Mouse (Mus musculus) midbrain, embryonic 16.5 days (tissue): Measurements from ENCODE around the gene Cds1. TPM values are rescaled to one million over a fixed set of nuclear protein-coding genes. Genes with fewer than 3 reads are reported as not detected.
"Not testable (repeated sequence)": the region's sequence is repeated elsewhere in the genome, so short reads cannot be mapped to it uniquely, and the experiment has no call there.

Experiments used
- ATAC-seq: fragments of 200-750 bp; cut with Nextera tagmentation; 2 replicates; pipeline ENCODE4 v1.8.0; 2017; ENCODE audit warnings: moderate TSS enrichment
- H3K27ac ChIP-seq: fragments of 300-500 bp; sonication (generic); 2 replicates; pipeline ENCODE4 v1.5.1; 2014; ENCODE audit warnings: mild to moderate bottlenecking, low read length, mixed read lengths
- H3K27me3 ChIP-seq: fragments of 300-500 bp; sonication (generic); 2 replicates; pipeline ENCODE4 v1.6.1; 2014; ENCODE audit warnings: low read depth, low read length, mixed read lengths; ENCODE audit not compliant: control insufficient read depth, insufficient read depth
- H3K36me3 ChIP-seq: fragments of 300-500 bp; sonication (generic); 2 replicates; pipeline ENCODE4 v1.6.1; 2014; ENCODE audit warnings: mild to moderate bottlenecking, low read length, moderate library complexity, mixed read lengths; ENCODE audit not compliant: control insufficient read depth, insufficient read depth
- H3K4me1 ChIP-seq: fragments of 300-500 bp; sonication (generic); 2 replicates; pipeline ENCODE4 v1.6.1; 2014; ENCODE audit warnings: mild to moderate bottlenecking, low read length, mixed read lengths; ENCODE audit not compliant: control insufficient read depth, insufficient read depth
- H3K4me2 ChIP-seq: fragments of 300-500 bp; sonication (generic); 2 replicates; pipeline ENCODE4 v1.6.1; 2014; ENCODE audit warnings: mild to moderate bottlenecking, low read length, mixed read lengths
- H3K4me3 ChIP-seq: fragments of 300-500 bp; sonication (generic); 2 replicates; pipeline ENCODE4 v1.5.1; 2014; ENCODE audit warnings: low read depth, mild to moderate bottlenecking, low read length, moderate library complexity, mixed read lengths
- H3K9ac ChIP-seq: fragments of 300-500 bp; sonication (generic); 2 replicates; pipeline ENCODE4 v1.6.1; 2014; ENCODE audit warnings: low read depth, low read length, mixed read lengths
- H3K9me3 ChIP-seq: fragments of 300-500 bp; sonication (generic); replicated peaks from 2 replicates; pipeline ENCODE4 v1.6.1; 2014; ENCODE audit warnings: mild to moderate bottlenecking, low read length, mixed read lengths; ENCODE audit not compliant: control insufficient read depth, poor library complexity, severe bottlenecking
- WGBS: fragments of 180-500 bp; shearing (Covaris S2); extraction: QIAGEN DNeasy Blood & Tissue Kit; methylation state at CpG from one replicate; pipeline ENCODE4 v1.1.7; 2014; 5-methylcytosine and 5-hydroxymethylcytosine counted together
- polyA plus RNA-seq: library from polyadenylated mRNA; unstranded; fragments of >200 nt; fragmentation: Nextera tagmentation; extraction: Ambion mirVana; gene quantifications from 2 replicates; pipeline ENCODE4 v1.2.1, GENCODE M21; 2015

Cds1 gene
- polyA plus RNA-seq, 1 experiment from 2014 or later, result 9.2 TPM

DNA sequence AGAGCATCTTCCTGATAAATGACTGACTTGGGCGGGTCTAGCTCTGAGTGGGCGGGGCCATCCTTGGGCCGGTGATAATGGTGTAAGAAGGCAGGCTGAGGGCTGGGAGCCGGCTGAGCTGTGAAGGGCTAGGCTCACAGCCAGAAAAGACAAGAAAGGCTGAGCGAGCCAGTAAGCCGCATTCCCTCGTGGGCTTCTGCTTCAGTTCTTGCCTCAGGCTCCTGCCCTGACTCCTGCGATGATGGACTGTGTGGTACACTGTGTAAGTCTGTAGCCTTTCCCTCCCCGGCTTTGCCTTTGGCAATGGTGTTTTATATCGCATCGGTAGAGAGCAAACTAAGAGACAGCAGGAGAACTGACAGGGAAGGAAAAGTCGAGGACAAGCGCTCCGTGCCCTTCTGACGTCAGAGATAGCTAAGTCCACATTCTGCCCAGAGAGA is 61.6 kb downstream of the Cds1 start:
- no peak overlapping the region for H3K27ac ChIP-seq
- H3K4me3 ChIP-seq, result no peak overlapping the region
- 0 out of 2 replicates have a peak, but pooled peaks cover 2% of the 10 kb centered on the region for H3K36me3 ChIP-seq
- H3K4me1 ChIP-seq, result peaks cover 10% of the 10 kb centered on the region; the same call in 1 of the 2 replicates
- H3K9ac ChIP-seq, result no peak overlapping the region
- H3K27me3 ChIP-seq, result no peaks in the 10 kb centered on the region
- peak; percentile 70 for ATAC-seq
- H3K4me2 ChIP-seq, result peak overlapping the region; percentile 41
- 4% methylated on average over 15 of the region's 15 CpGs for WGBS
- no peaks in the 10 kb centered on the region for H3K9me3 ChIP-seq

DNA sequence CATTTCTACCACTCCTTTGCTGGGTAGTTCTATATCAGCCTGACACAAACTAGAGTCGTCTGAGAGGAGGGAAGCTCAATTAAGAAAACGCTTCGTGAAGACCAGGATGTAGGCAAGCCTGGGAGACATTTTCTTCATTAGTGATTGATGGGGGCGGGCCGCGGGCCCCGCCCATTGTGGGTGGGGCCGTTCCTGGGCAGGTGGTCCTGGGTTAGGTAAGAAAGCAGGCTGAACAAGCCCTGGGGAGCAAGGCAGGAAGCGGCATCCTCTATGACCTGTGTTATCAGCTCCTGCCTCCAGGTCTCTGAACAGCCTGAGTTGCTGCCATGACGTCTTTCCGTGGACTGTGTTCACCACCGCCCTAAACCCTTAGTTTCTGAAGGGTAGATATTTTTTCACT is 62.5 kb downstream of the Cds1 start:
- ATAC-seq, result no peak
- Histone ChIP-seq H3K4me2 (no peak overlapping the region), H3K27me3 (no peaks in the 10 kb centered on the region), H3K36me3 (0 out of 2 replicates have a peak, but pooled peaks cover 2% of the 10 kb centered on the region), H3K27ac (no peak overlapping the region), H3K9ac (no peak overlapping the region), H3K9me3 (no peaks in the 10 kb centered on the region), H3K4me1 (peaks cover 10% of the 10 kb centered on the region; the same call in 1 of the 2 replicates), H3K4me3 (no peak overlapping the region)
- 44% methylated on average over 12 of the region's 12 CpGs for WGBS

DNA sequence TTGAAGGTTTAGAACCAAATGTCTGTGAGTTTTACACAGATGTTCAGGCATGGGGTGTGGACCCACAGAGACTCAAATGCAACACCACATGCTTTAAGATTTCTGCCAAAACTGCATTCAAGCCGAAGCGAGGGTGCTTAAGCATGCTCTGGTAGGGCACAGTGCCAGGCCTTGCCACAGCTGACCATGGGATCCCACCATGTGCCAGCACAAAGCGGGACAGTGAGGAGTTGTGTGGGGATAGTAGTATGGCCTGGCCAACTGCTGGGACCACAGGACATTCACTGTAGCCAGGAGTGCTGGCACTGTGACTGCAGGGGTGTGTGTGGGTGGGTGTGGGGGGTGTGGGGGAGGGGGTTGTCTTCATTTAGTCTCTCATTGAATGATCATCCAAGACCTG is 64.0 kb downstream of the Cds1 start:
- Histone ChIP-seq H3K9ac (no peak overlapping the region), H3K4me3 (no peak overlapping the region), H3K4me1 (peaks cover 10% of the 10 kb centered on the region; the same call in 1 of the 2 replicates), H3K9me3 (no peaks in the 10 kb centered on the region), H3K36me3 (peaks cover 11% of the 10 kb centered on the region), H3K27me3 (no peaks in the 10 kb centered on the region), H3K4me2 (no peak overlapping the region), H3K27ac (no peak overlapping the region)
- WGBS, result 87% methylated on average over 3 of the region's 3 CpGs
- no peak for ATAC-seq

DNA sequence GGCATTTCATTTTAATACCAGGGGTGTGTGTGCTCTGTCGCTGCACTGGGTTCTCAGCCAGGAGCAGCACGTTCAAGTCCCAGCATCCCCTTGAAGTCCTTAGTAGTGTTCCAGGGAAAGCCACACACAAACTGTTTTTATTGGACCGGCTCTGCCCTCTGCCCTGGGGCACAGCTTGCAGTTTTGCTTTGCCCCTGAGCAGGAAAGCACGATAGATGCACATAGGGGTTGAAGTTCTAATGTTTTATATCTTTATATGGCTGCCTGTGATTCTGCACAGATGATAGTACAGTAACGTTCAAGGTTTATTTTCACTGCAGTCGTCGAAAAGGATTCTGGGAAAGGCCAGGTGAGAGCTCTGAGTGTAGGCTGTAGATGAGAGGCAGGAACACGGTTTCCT is 65.2 kb downstream of the Cds1 start:
- Histone ChIP-seq H3K27me3 (no peaks in the 10 kb centered on the region), H3K4me2 (no peak overlapping the region), H3K9ac (no peak overlapping the region), H3K36me3 (peaks cover 13% of the 10 kb centered on the region), H3K4me1 (peaks cover 8% of the 10 kb centered on the region; the same call in 1 of the 2 replicates), H3K27ac (no peak overlapping the region), H3K4me3 (no peak overlapping the region), H3K9me3 (no peaks in the 10 kb centered on the region)
- ATAC-seq, result no peak
- 79% methylated on average over 8 of the region's 8 CpGs for WGBS

DNA sequence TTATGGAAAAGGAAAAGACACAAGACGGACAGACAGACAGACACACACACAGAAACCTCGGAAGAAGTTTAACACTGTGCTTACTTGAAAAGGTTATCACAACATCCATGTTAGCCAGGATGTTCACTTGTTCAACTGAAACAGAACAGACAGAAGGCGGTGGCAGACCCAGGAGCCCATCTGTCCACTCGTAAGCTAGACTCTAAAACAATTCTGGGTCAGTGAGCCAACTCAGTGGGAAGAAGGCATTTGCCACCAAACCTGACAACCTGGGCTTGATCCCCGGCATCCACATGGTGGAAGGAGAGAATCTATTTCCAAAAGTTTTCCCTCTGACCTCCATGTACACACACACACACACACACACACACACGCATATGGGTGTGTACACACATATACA is 67.1 kb downstream of the Cds1 start:
- Histone ChIP-seq H3K36me3 (peaks cover 17% of the 10 kb centered on the region), H3K9me3 (no peaks in the 10 kb centered on the region), H3K4me3 (no peak overlapping the region), H3K4me2 (no peak overlapping the region), H3K27me3 (no peaks in the 10 kb centered on the region), H3K9ac (no peak overlapping the region), H3K27ac (no peak overlapping the region), H3K4me1 (no peaks in the 10 kb centered on the region; the same call in 1 of the 2 replicates)
- ATAC-seq, result no peak
- 93% methylated on average over 6 of the region's 6 CpGs for WGBS

DNA sequence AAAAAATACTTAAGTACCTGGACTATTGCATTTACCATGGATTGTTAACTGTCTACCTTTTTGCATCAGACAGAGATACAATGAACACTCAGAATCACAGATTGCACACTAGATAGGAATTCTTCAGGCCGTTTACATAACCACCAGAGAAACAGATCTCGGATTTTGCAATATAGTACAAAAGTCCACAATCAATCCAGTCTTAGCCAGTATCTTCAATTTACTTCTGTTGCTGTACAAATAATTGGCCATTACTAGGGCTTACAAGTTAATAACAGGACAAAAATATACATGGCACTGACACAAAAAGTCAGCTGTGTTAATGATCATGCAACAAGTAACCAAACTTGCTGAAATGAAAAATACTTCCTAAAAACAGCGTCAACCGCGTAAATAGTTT is 68.1 kb downstream of the Cds1 start:
- WGBS, result 94% methylated on average over 5 of the region's 5 CpGs
- no peaks in the 10 kb centered on the region for H3K9me3 ChIP-seq
- peaks cover 22% of the 10 kb centered on the region for H3K36me3 ChIP-seq
- no peaks in the 10 kb centered on the region for H3K27me3 ChIP-seq
- no peak overlapping the region for H3K27ac ChIP-seq
- H3K4me2 ChIP-seq, result no peak overlapping the region
- H3K9ac ChIP-seq, result no peak overlapping the region
- no peak overlapping the region for H3K4me3 ChIP-seq
- no peak for ATAC-seq
- no peaks in the 10 kb centered on the region for H3K4me1 ChIP-seq

DNA sequence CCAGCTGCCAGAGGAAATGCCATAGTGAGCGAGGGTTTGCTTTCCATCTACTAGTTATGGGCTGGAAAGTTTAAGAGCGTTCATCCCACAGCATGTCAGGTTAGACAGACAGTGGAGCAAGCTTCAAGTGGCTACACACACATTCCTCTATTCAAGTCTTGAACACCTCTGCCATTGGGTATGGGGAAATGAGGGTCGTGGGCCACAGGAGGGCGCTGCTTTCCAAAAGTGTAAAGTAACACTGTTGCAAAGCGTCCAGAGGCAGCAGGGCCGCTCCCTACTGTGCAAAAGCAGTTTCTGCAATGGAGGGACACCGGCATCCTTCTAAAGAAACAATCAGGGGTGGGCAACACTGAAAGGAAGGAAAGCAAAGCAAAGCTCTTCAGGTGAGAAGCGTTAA is 68.9 kb downstream of the Cds1 start:
- WGBS, result 65% methylated on average over 8 of the region's 8 CpGs
- H3K4me3 ChIP-seq, result no peak overlapping the region
- no peaks in the 10 kb centered on the region for H3K27me3 ChIP-seq
- H3K9ac ChIP-seq, result no peak overlapping the region
- H3K9me3 ChIP-seq, result no peaks in the 10 kb centered on the region
- peaks cover 22% of the 10 kb centered on the region for H3K36me3 ChIP-seq
- H3K4me1 ChIP-seq, result no peaks in the 10 kb centered on the region
- no peak overlapping the region for H3K27ac ChIP-seq
- no peak overlapping the region for H3K4me2 ChIP-seq
- ATAC-seq, result no peak

DNA sequence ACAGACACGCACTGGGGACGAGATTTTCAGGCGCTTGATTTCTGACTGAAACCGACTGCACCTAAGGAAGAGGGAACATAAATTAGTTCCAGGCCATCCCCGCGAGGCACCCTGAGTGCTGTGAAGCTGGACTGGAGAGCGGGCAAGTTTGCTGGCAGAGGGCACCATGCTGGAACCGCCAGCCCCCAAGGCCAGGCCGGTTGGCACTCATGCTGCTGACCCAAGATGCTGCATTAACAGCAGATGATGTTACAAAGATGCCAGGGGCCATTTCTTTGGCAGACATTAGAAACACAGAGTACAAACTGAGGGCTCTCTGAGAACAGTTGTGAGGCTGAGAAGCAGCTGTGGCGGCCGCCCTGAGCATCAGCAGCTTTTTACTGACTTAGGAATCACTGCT is 71.3 kb downstream of the Cds1 start:
- Histone ChIP-seq H3K4me2 (no peak overlapping the region), H3K27ac (no peak overlapping the region), H3K27me3 (no peaks in the 10 kb centered on the region), H3K9ac (no peak overlapping the region), H3K4me3 (no peak overlapping the region), H3K4me1 (no peaks in the 10 kb centered on the region), H3K36me3 (peaks cover 34% of the 10 kb centered on the region), H3K9me3 (no peaks in the 10 kb centered on the region)
- 93% methylated on average over 11 of the region's 11 CpGs for WGBS
- ATAC-seq, result no peak

DNA sequence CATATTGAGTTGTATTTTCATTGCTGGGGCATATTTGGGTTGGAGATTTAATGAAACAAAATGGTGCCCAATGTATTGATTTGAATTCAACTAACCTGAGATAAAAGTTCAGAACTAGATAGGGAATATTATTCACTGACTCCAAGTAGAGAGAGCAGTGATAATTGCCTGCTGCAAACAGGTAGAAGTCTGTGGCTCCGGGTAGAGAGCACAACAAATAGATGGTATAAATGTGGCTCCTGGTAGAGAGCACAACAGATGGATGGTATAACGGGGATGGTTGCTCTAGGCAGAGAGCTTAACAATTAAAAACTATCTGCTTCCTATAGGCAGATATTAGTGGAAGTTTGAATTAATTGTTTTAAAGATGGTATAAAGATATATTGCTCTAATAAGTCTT is 72.7 kb downstream of the Cds1 start:
- not testable (repeated sequence) for H3K4me3 ChIP-seq, H3K4me1 ChIP-seq, H3K4me2 ChIP-seq, H3K27ac ChIP-seq, ATAC-seq, H3K9me3 ChIP-seq, H3K27me3 ChIP-seq, H3K9ac ChIP-seq
- peaks cover 47% of the 10 kb centered on the region for H3K36me3 ChIP-seq
- WGBS, result 92% methylated on average over 2 of the region's 2 CpGs
